Mouse (Mus musculus) gastrocnemius, adult 2 months (tissue): ENCODE results near the gene Ksr2. TPM values are rescaled to one million over a fixed set of nuclear protein-coding genes. Genes with fewer than 3 reads are reported as not detected.
A peak's percentile ranks its signal among the peaks of the same experiment; 100 is the strongest.
"Not testable (repeated sequence)": the region's sequence is repeated elsewhere in the genome, so short reads cannot be mapped to it uniquely, and the experiment has no call there.

Source experiments
- DNase-seq: peaks from one replicate; pipeline ENCODE4 v3.0.0; 2022
- H3K27ac ChIP-seq: fragments of 200-600 bp; 2 replicates; pipeline ENCODE4 v1.8.1; 2022; ENCODE audit warnings: mild to moderate bottlenecking
- H3K4me3 ChIP-seq: fragments of 200-600 bp; 2 replicates; pipeline ENCODE4 v1.8.1; 2022; ENCODE audit warnings: mild to moderate bottlenecking, moderate library complexity
- CTCF ChIP-seq: fragments of 200-600 bp; IDR thresholded peaks from 2 replicates; pipeline ENCODE4 v1.8.1; 2022; ENCODE audit warnings: antibody characterized with exemption, mild to moderate bottlenecking, moderate library complexity
- intact Hi-C: fragments of 180-260 bp; cut with DNase I; formaldehyde crosslinking; loops from one replicate; pipeline ENCODE4 v1.15.1; 2025
- long read RNA-seq, 2 experiments: library from polyadenylated mRNA; stranded (forward); transcript quantifications; one replicate each; pipeline ENCODE4 v2.0.0; 2021
- total RNA-seq, 2 experiments: library from RNA; stranded (reverse); gene quantifications; 2 replicates each; pipeline ENCODE4 v1.2.3; 2021

Gene Ksr2
- under 1 TPM; 0.03 to 0.11 TPM for total RNA-seq
- long read RNA-seq, experiment 1: 0 reads
- long read RNA-seq, experiment 2: 0 reads

- DNase-seq: peak; percentile 20
- H3K4me3 ChIP-seq: peak within 1 kb of the TSS; percentile 72
Observed at GRCm38 (mm10) chr5:117413507-117414501, at the start of gene Ksr2. Gene Ksr2, plus strand, starts transcription at chr5:117414000.

GRCm38 (mm10) chr5:117364821-117365220, 49.0 kb upstream of the Ksr2 start:
- intact Hi-C loops: no loop called here
- DNase-seq: no peak
- H3K4me3 ChIP-seq: no peak overlapping the region
- peak overlapping the region; percentile 38 for H3K27ac ChIP-seq
- no peak for TF ChIP-seq CTCF

More at GRCm38 (mm10) chr5:117413507-117414501, at the start of gene Ksr2:
- no peak within 1 kb of the TSS for H3K27ac ChIP-seq
- intact Hi-C loops: no loop called here
- no peak for TF ChIP-seq CTCF

- DNase-seq: no peak
- TF ChIP-seq CTCF: no peak
- intact Hi-C loops: no loop called here
- no peak overlapping the region for H3K4me3 ChIP-seq
- no peak overlapping the region for H3K27ac ChIP-seq
Observed at GRCm38 (mm10) chr5:117365904-117366561, 47.8 kb upstream of the Ksr2 start.

- DNase-seq: no peak
- no peak for TF ChIP-seq CTCF
- Histone ChIP-seq H3K27ac (no peak overlapping the region), H3K4me3 (no peak overlapping the region)
- intact Hi-C loops: no loop called here
Observed at GRCm38 (mm10) chr5:117367206-117367605, 46.6 kb upstream of the Ksr2 start.

GRCm38 (mm10) chr5:117370592-117370991, 43.2 kb upstream of the Ksr2 start:
- intact Hi-C loops: no loop called here
- no peak for TF ChIP-seq CTCF
- Histone ChIP-seq H3K27ac (no peak overlapping the region), H3K4me3 (no peak overlapping the region)
- DNase-seq: no peak

- H3K27ac ChIP-seq: no peak overlapping the region
- DNase-seq: no peak
Observed at GRCm38 (mm10) chr5:117373418-117373817, 40.4 kb upstream of the Ksr2 start.

GRCm38 (mm10) chr5:117374372-117375049, 39.3 kb upstream of the Ksr2 start:
- Histone ChIP-seq H3K27ac (no peak overlapping the region), H3K4me3 (no peak overlapping the region)
- intact Hi-C loops: no loop called here
- DNase-seq: no peak
- TF ChIP-seq CTCF: no peak

More at GRCm38 (mm10) chr5:117373418-117373817, 40.4 kb upstream of the Ksr2 start:
- intact Hi-C loops: no loop called here
- TF ChIP-seq CTCF: no peak
- H3K4me3 ChIP-seq: no peak overlapping the region

GRCm38 (mm10) chr5:117376331-117376761, 37.5 kb upstream of the Ksr2 start:
- Histone ChIP-seq H3K4me3 (no peak overlapping the region), H3K27ac (no peak overlapping the region)
- intact Hi-C loops: no loop called here
- no peak for TF ChIP-seq CTCF
- DNase-seq: no peak

- H3K4me3 ChIP-seq, DNase-seq, intact Hi-C loops, H3K27ac ChIP-seq: not testable (repeated sequence)
Observed at GRCm38 (mm10) chr5:117377731-117378130, 36.1 kb upstream of the Ksr2 start.

GRCm38 (mm10) chr5:117380199-117380598, 33.6 kb upstream of the Ksr2 start:
- TF ChIP-seq CTCF: no peak
- DNase-seq: no peak
- no peak overlapping the region for H3K4me3 ChIP-seq
- intact Hi-C loops: loop anchor here (10.0 kb wide), 1 partner anchor 265 kb away; the partner anchor contains the start of gene Suds3
- no peak overlapping the region for H3K27ac ChIP-seq

- Histone ChIP-seq H3K27ac (no peak overlapping the region), H3K4me3 (no peak overlapping the region)
- no peak for DNase-seq
- intact Hi-C loops: loop anchor here (10.0 kb wide), 1 partner anchor 267 kb away; the partner anchor contains the start of gene Suds3
- TF ChIP-seq CTCF: no peak
Observed at GRCm38 (mm10) chr5:117381785-117382184, 32.0 kb upstream of the Ksr2 start.

GRCm38 (mm10) chr5:117383198-117383597, 30.6 kb upstream of the Ksr2 start:
- Histone ChIP-seq H3K27ac (no peak overlapping the region), H3K4me3 (no peak overlapping the region)
- TF ChIP-seq CTCF: no peak
- no peak for DNase-seq
- intact Hi-C loops: loop anchor here (10.0 kb wide), 1 partner anchor 268 kb away; the partner anchor contains the start of gene Suds3
